Mouse (Mus musculus) C2C12 (cell line): Measurements from ENCODE around the gene Wdfy4.

Experiments
- CTCF ChIP-seq: IDR thresholded peaks from one replicate; pipeline ENCODE4 v1.5.1; 2011; ENCODE audit not compliant: control insufficient read depth, insufficient read depth, insufficient read length
- MYOD1 ChIP-seq: IDR thresholded peaks from one replicate; pipeline ENCODE4 v1.6.1; 2011; ENCODE audit warnings: low read depth; ENCODE audit not compliant: control insufficient read depth, insufficient read length
- USF1 ChIP-seq: IDR thresholded peaks from one replicate; pipeline ENCODE4 v1.6.1; 2011; ENCODE audit warnings: low read depth, mild to moderate bottlenecking, control low read depth, moderate library complexity

DNA sequence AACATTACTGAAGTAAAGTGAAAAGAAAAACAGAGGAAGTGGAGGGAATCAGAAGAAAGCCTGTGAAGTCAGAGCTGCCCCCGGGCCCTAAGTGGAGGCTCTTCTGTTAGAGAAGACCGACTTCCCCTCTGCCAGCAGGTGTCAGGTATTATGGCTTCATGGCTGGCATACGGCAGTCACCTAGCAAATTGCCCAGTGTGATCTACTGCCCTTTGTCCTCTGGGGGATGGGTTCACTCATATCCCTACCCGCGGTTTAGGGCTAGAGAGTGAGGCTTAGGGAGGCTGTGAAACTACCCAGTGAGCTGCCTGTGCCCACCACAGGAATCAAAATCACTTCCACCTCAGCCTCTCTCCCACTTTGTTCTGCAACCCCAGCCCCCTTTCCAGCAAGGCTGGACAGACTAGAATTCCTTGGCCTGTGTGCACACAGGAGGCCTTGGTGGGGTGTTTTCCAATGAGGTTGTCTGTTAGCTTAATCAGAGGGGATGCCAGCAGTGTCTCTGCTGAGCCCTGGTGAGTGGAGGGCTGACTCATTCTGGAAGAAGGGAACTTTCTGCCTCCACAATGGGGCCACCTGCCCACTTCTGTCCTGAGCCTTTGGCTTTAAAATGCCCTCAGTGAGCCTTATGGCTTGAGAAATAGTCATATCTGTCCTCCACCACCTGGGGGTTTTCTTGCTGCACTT is 27.1 kb upstream of the Wdfy4 start:
- TF ChIP-seq MYOD1 = peak; percentile 69
- TF ChIP-seq CTCF = no peak
- TF ChIP-seq USF1 = no peak
